Mouse (Mus musculus) left cerebral cortex, adult 9 months (tissue): ENCODE data around the gene Izumo2.

Experiments used
- DNase-seq, 2 experiments: peaks; one replicate each; pipeline ENCODE4 v3.0.0; 2022; ENCODE audit warnings: low spot score in 2 of 2

Izumo2 gene

DNA sequence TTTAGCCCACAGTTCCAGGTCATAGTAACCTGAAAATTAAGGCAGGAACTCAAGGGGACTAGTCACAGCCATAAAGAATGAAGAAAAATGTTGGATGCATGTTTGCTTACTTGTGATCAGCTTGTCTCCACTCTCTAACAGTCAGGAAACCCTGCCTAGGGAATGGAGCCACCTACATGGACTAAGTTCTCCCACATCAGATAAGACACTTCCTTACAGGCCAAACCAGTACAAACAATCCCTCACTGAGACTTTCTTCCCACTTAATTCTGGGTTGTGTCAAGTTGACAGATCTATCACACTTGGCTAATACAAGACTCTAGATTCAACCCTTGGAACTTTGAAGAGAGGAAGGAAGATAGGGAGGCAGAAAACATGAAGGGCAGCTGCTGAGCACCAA is 51.8 kb downstream of the Izumo2 start:
- no peak for DNase-seq

DNA sequence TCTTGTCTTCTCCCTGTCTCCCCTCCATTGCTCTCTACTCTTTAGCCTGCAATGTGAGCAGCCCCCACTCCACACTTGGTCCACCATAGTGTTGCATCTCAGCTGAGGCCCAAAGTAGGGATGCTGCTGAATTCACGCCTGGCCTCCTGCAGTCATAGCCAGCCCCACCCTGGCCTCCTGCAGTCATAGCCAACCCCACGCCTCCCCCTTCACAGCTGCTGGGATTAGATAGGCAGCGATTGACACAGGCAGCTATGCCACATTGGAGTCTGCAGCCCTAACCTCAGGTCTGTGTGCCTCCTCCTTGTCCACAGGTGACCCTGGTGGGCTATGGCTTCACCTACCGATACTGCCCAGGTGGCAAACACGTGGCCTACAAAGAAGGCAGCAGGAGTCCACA is 59.6 kb downstream of the Izumo2 start:
- DNase-seq = no peak
